Mouse (Mus musculus) activated CD4-positive, CD25-positive, alpha-beta regulatory T cell, adult 4 months (primary cell): ENCODE results near the gene Jchain. TPM values are rescaled to one million over a fixed set of nuclear protein-coding genes. Genes with fewer than 3 reads are reported as not detected.
A peak's percentile ranks its signal among the peaks of the same experiment; 100 is the strongest.

Experiments used
- ATAC-seq: one replicate; pipeline ENCODE4 v1.8.0; 2017
- polyA plus RNA-seq, 2 experiments: library from polyadenylated mRNA; unstranded; fragments of 100-300 nt; shearing (Covaris generic); gene quantifications; one replicate each; pipeline ENCODE4 v1.2.1; 2017

The Jchain gene
- polyA plus RNA-seq, 2 experiments from 2014 or later = 0.24 to 55.3 TPM

DNA sequence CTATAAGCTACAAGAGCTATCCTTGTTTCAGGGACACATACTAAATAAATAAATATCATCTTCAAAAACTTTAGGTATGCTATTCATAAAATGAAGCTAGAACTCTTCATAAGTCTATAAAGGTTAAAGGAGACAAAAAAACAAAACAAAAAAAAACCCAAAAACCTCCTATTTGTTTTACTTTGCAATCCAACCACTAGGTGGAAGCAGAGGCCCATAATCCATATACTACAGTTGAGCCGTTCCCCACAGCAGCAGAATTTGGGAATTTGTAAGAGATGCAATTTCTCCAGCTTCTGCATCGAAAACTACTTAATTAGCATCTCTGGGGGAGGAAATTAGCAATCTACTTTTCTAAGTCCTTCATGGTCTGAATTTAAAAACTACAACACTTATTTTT lies 8.5 kb downstream of the Jchain start:
- peak; percentile 71 for ATAC-seq

- ATAC-seq = no peak
These were observed 18.7 kb downstream of the Jchain start for GRCm38 (mm10) chr5:88508990-88509389.

DNA sequence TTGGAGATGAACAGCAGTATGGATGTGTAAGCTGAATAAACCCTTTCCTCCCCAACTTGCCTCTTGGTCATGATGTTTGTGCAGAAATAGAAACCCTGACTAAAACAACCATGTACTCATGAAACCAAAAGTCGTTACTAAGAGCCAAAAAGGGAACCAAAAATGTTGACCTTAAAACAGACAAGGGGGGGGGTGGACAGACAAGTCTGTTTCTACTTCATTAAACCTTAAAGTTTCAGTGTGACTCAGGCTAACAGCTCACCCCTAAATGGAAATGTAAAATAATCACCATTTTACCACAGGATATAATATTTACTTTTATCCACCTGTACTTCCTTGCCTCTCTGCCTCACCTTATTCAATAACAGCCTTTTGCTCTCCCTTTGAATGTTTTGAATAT lies 19.1 kb downstream of the Jchain start:
- ATAC-seq = peak; percentile 19

DNA sequence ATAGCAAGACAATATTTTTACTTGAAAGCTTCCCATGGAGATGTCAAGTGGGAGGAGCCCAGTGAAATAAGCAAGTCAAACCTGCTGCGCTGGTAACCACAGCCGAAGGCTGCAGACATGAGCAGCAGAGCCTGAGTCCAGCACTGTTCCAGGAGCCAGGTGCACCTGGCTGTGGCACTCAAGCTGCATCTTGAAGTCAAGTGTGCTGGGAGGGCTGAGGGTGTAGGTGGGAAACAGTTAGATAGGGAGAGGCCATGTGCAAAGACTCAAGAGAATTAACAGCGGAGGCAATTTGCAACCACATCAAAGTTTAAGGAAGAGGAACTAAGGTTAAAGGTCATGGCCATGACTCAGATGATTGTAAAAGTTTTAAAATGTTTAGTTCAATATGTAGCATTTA lies 27.9 kb downstream of the Jchain start:
- ATAC-seq = peak; percentile 68

GRCm38 (mm10) chr5:88491111-88491510 lies 36.6 kb downstream of the Jchain start:
- no peak for ATAC-seq

GRCm38 (mm10) chr5:88489004-88489403 lies 38.7 kb downstream of the Jchain start:
- peak; percentile 54 for ATAC-seq

GRCm38 (mm10) chr5:88487675-88488074 lies 40.0 kb downstream of the Jchain start, which contains the start of gene Enam:
Enam (plus strand) TSS chr5:88487975.
- ATAC-seq = no peak

Other genes starting within 250 kb of the Jchain start
- gene Prol1, start 210.6 kb downstream of the Jchain start, polyA plus RNA-seq = not detected
- not detected for gene Amtn, start 151.8 kb downstream of the Jchain start, polyA plus RNA-seq
- gene Ambn, start 71.9 kb downstream of the Jchain start, polyA plus RNA-seq = not detected
- gene Enam, start 39.9 kb downstream of the Jchain start, polyA plus RNA-seq = under 1 TPM in 1 of 2 experiments, not detected in 1; 0.14 TPM
- gene Utp3, start 26.6 kb upstream of the Jchain start, polyA plus RNA-seq = 100 to 1,000 TPM in 1 of 2 experiments, 10 to 100 TPM in 1; 86.2 to 103 TPM
- 1 to 10 TPM; 2.6 to 2.9 TPM for gene Rufy3, start 37.1 kb upstream of the Jchain start, polyA plus RNA-seq
- 1 to 10 TPM; 7.7 to 9.0 TPM for gene Grsf1, start 148.3 kb upstream of the Jchain start, polyA plus RNA-seq
- gene Mob1b, start 193.0 kb upstream of the Jchain start, polyA plus RNA-seq = 10 to 100 TPM; 10.2 to 10.5 TPM
- 10 to 100 TPM; 57.9 to 66.8 TPM for gene Dck, start 237.1 kb upstream of the Jchain start, polyA plus RNA-seq